Mouse (Mus musculus) hindbrain, embryonic 12.5 days (tissue): ENCODE data around the gene Slc17a3. TPM values are rescaled to one million over a fixed set of nuclear protein-coding genes. Genes with fewer than 3 reads are reported as not detected.

ENCODE experiments used
- ATAC-seq: fragments of 200-750 bp; cut with Nextera tagmentation; 2 replicates; pipeline ENCODE4 v1.8.0; 2017; ENCODE audit warnings: moderate TSS enrichment; ENCODE audit not compliant: low FRiP score
- H3K27ac ChIP-seq: fragments of 300-500 bp; sonication (generic); 2 replicates; pipeline ENCODE4 v1.5.1; 2016; ENCODE audit warnings: mild to moderate bottlenecking
- H3K27me3 ChIP-seq: fragments of 300-500 bp; sonication (generic); 2 replicates; pipeline ENCODE4 v1.6.1; 2016; ENCODE audit warnings: mild to moderate bottlenecking
- H3K36me3 ChIP-seq: fragments of 300-500 bp; sonication (generic); 2 replicates; pipeline ENCODE4 v1.6.1; 2016; ENCODE audit warnings: mild to moderate bottlenecking
- H3K4me1 ChIP-seq: fragments of 300-500 bp; sonication (generic); 2 replicates; pipeline ENCODE4 v1.6.1; 2016
- H3K4me2 ChIP-seq: fragments of 300-500 bp; sonication (generic); replicated peaks from 2 replicates; pipeline ENCODE4 v1.6.1; 2016; ENCODE audit warnings: mild to moderate bottlenecking
- H3K4me3 ChIP-seq: fragments of 300-500 bp; sonication (generic); 2 replicates; pipeline ENCODE4 v1.5.1; 2016; ENCODE audit warnings: mild to moderate bottlenecking
- H3K9ac ChIP-seq: fragments of 300-500 bp; sonication (generic); 2 replicates; pipeline ENCODE4 v1.6.1; 2016; ENCODE audit warnings: mild to moderate bottlenecking, moderate library complexity
- H3K9me3 ChIP-seq: fragments of 300-500 bp; sonication (generic); replicated peaks from 2 replicates; pipeline ENCODE4 v1.6.1; 2016; ENCODE audit warnings: mild to moderate bottlenecking
- WGBS: fragments of 180-500 bp; shearing (Covaris S2); methylation state at CpG from one replicate; pipeline ENCODE4 v1.1.7; 2016; 5-methylcytosine and 5-hydroxymethylcytosine counted together
- polyA plus RNA-seq: library from polyadenylated mRNA; unstranded; fragments of >200 nt; fragmentation: Nextera tagmentation; extraction: Ambion mirVana; gene quantifications from 2 replicates; pipeline ENCODE4 v1.2.1, GENCODE M21; 2016

Gene Slc17a3
- polyA plus RNA-seq: not detected in 2 replicates

GRCm38 (mm10) chr13:23839308-23839707 is at the start of gene Slc17a3:
Gene Slc17a3 (plus strand): TSS chr13:23839434.
- Histone ChIP-seq H3K9ac (no peak within 1 kb of the TSS), H3K36me3 (no peaks in the 10 kb centered on the region), H3K9me3 (no peaks in the 10 kb centered on the region), H3K4me3 (no peak within 1 kb of the TSS), H3K4me1 (no peaks in the 10 kb centered on the region), H3K4me2 (no peak within 1 kb of the TSS), H3K27me3 (no peaks in the 10 kb centered on the region), H3K27ac (no peak within 1 kb of the TSS)
- no peak for ATAC-seq
- 81% methylated on average over 2 of the region's 2 CpGs for WGBS

GRCm38 (mm10) chr13:23792520-23792919 is 46.7 kb upstream of the Slc17a3 start:
- H3K4me1 ChIP-seq: no peaks in the 10 kb centered on the region
- no peaks in the 10 kb centered on the region for H3K27me3 ChIP-seq
- 50% methylated on average over 2 of the region's 2 CpGs for WGBS
- no peak overlapping the region for H3K4me2 ChIP-seq
- no peak overlapping the region for H3K27ac ChIP-seq
- no peak for ATAC-seq
- H3K9ac ChIP-seq: no peak overlapping the region
- no peaks in the 10 kb centered on the region for H3K36me3 ChIP-seq
- no peak overlapping the region for H3K4me3 ChIP-seq
- H3K9me3 ChIP-seq: no peaks in the 10 kb centered on the region

- 82% methylated on average over 5 of the region's 5 CpGs for WGBS
- H3K4me2 ChIP-seq: no peak overlapping the region
- ATAC-seq: no peak
- no peaks in the 10 kb centered on the region for H3K36me3 ChIP-seq
- H3K4me1 ChIP-seq: no peaks in the 10 kb centered on the region
- H3K9ac ChIP-seq: no peak overlapping the region
- no peak overlapping the region for H3K4me3 ChIP-seq
- H3K27me3 ChIP-seq: no peaks in the 10 kb centered on the region
- H3K9me3 ChIP-seq: no peaks in the 10 kb centered on the region
- H3K27ac ChIP-seq: no peak overlapping the region
Measured at GRCm38 (mm10) chr13:23799405-23799804, 39.8 kb upstream of the Slc17a3 start.

- Histone ChIP-seq H3K36me3 (no peaks in the 10 kb centered on the region), H3K9me3 (no peaks in the 10 kb centered on the region), H3K27me3 (no peaks in the 10 kb centered on the region), H3K4me3 (no peak overlapping the region), H3K9ac (no peak overlapping the region), H3K4me2 (no peak overlapping the region), H3K4me1 (no peaks in the 10 kb centered on the region), H3K27ac (no peak overlapping the region)
- ATAC-seq: no peak
- 88% methylated on average over 2 of the region's 2 CpGs for WGBS
Measured at GRCm38 (mm10) chr13:23804532-23804931, 34.7 kb upstream of the Slc17a3 start.

- H3K4me1 ChIP-seq: no peaks in the 10 kb centered on the region
- no peaks in the 10 kb centered on the region for H3K9me3 ChIP-seq
- no peaks in the 10 kb centered on the region for H3K27me3 ChIP-seq
- no peak within 1 kb of the TSS for H3K27ac ChIP-seq
- ATAC-seq: no peak
- no peak within 1 kb of the TSS for H3K4me3 ChIP-seq
- no peak within 1 kb of the TSS for H3K4me2 ChIP-seq
- H3K9ac ChIP-seq: no peak within 1 kb of the TSS
- WGBS: 91% methylated on average over 15 of the region's 15 CpGs
- H3K36me3 ChIP-seq: no peaks in the 10 kb centered on the region
Measured at GRCm38 (mm10) chr13:23806422-23807052, 32.7 kb upstream of the Slc17a3 start, which contains the start of gene Slc17a2. Gene Slc17a2 (plus strand): TSS chr13:23806993.

- no peak overlapping the region for H3K4me2 ChIP-seq
- H3K27me3 ChIP-seq: no peaks in the 10 kb centered on the region
- H3K9ac ChIP-seq: no peak overlapping the region
- H3K4me1 ChIP-seq: no peaks in the 10 kb centered on the region
- 73% methylated on average over 2 of the region's 2 CpGs for WGBS
- H3K27ac ChIP-seq: no peak overlapping the region
- ATAC-seq: no peak
- H3K4me3 ChIP-seq: no peak overlapping the region
- H3K36me3 ChIP-seq: no peaks in the 10 kb centered on the region
- no peaks in the 10 kb centered on the region for H3K9me3 ChIP-seq
Measured at GRCm38 (mm10) chr13:23816148-23816547, 23.1 kb upstream of the Slc17a3 start.

GRCm38 (mm10) chr13:23820179-23820940 is 18.9 kb upstream of the Slc17a3 start:
- H3K4me1 ChIP-seq: no peaks in the 10 kb centered on the region
- no peak for ATAC-seq

GRCm38 (mm10) chr13:23822213-23822612 is 17.0 kb upstream of the Slc17a3 start:
- Histone ChIP-seq H3K36me3 (no peaks in the 10 kb centered on the region), H3K9ac (no peak overlapping the region), H3K27me3 (no peaks in the 10 kb centered on the region), H3K27ac (no peak overlapping the region), H3K9me3 (no peaks in the 10 kb centered on the region), H3K4me2 (no peak overlapping the region), H3K4me1 (no peaks in the 10 kb centered on the region), H3K4me3 (no peak overlapping the region)
- no peak for ATAC-seq
- WGBS: 91% methylated on average over 3 of the region's 3 CpGs

More at GRCm38 (mm10) chr13:23820179-23820940, 18.9 kb upstream of the Slc17a3 start:
- H3K27ac ChIP-seq: no peak overlapping the region
- 73% methylated on average over 4 of the region's 4 CpGs for WGBS
- no peak overlapping the region for H3K9ac ChIP-seq
- no peak overlapping the region for H3K4me3 ChIP-seq
- H3K36me3 ChIP-seq: no peaks in the 10 kb centered on the region
- no peak overlapping the region for H3K4me2 ChIP-seq
- H3K9me3 ChIP-seq: no peaks in the 10 kb centered on the region
- no peaks in the 10 kb centered on the region for H3K27me3 ChIP-seq

GRCm38 (mm10) chr13:23826606-23827005 is 12.6 kb upstream of the Slc17a3 start:
- Histone ChIP-seq H3K9ac (no peak overlapping the region), H3K36me3 (no peaks in the 10 kb centered on the region), H3K9me3 (no peaks in the 10 kb centered on the region), H3K27ac (no peak overlapping the region), H3K4me3 (no peak overlapping the region), H3K4me2 (no peak overlapping the region), H3K27me3 (no peaks in the 10 kb centered on the region), H3K4me1 (no peaks in the 10 kb centered on the region)
- 70% methylated on average over 3 of the region's 3 CpGs for WGBS
- ATAC-seq: no peak

- H3K4me3 ChIP-seq: no peak overlapping the region
- whole genome bisulfite sequencing: 17% methylated on average over 6 of the region's 6 CpGs
- no peak overlapping the region for H3K27ac ChIP-seq
- no peaks in the 10 kb centered on the region for H3K4me1 ChIP-seq
- H3K27me3 ChIP-seq: no peaks in the 10 kb centered on the region
- no peak overlapping the region for H3K4me2 ChIP-seq
- no peak for ATAC-seq
- H3K9me3 ChIP-seq: no peaks in the 10 kb centered on the region
- H3K9ac ChIP-seq: no peak overlapping the region
- no peaks in the 10 kb centered on the region for H3K36me3 ChIP-seq
Measured at GRCm38 (mm10) chr13:23833053-23833452, 6.2 kb upstream of the Slc17a3 start.

- WGBS: 88% methylated on average over 5 of the region's 5 CpGs
- Histone ChIP-seq H3K4me3 (no peak overlapping the region), H3K27ac (no peak overlapping the region), H3K27me3 (no peaks in the 10 kb centered on the region), H3K4me2 (no peak overlapping the region), H3K4me1 (no peaks in the 10 kb centered on the region), H3K36me3 (no peaks in the 10 kb centered on the region), H3K9ac (no peak overlapping the region), H3K9me3 (no peaks in the 10 kb centered on the region)
- ATAC-seq: no peak
Measured at GRCm38 (mm10) chr13:23834836-23835235, 4.4 kb upstream of the Slc17a3 start.

GRCm38 (mm10) chr13:23836630-23837029 is 2.6 kb upstream of the Slc17a3 start:
- no peak overlapping the region for H3K27ac ChIP-seq
- no peak overlapping the region for H3K4me2 ChIP-seq
- no peaks in the 10 kb centered on the region for H3K4me1 ChIP-seq
- no peak overlapping the region for H3K9ac ChIP-seq
- no peaks in the 10 kb centered on the region for H3K36me3 ChIP-seq
- H3K27me3 ChIP-seq: no peaks in the 10 kb centered on the region
- ATAC-seq: no peak
- WGBS: 95% methylated on average over 5 of the region's 5 CpGs
- H3K4me3 ChIP-seq: no peak overlapping the region
- H3K9me3 ChIP-seq: no peaks in the 10 kb centered on the region

- WGBS: 75% methylated on average over 4 of the region's 4 CpGs
- no peak overlapping the region for H3K4me3 ChIP-seq
Measured at GRCm38 (mm10) chr13:23845851-23846250, 6.6 kb downstream of the Slc17a3 start.

More at GRCm38 (mm10) chr13:23845851-23846250, 6.6 kb downstream of the Slc17a3 start:
- no peak for ATAC-seq
- Histone ChIP-seq H3K9ac (no peak overlapping the region), H3K4me1 (no peaks in the 10 kb centered on the region), H3K27ac (no peak overlapping the region), H3K27me3 (no peaks in the 10 kb centered on the region), H3K4me2 (no peak overlapping the region), H3K9me3 (no peaks in the 10 kb centered on the region), H3K36me3 (no peaks in the 10 kb centered on the region)
